Mouse (Mus musculus) ES-Bruce4 (cell line): Measurements from ENCODE around the gene Cyp27b1.

Source experiments
- CTCF ChIP-seq: IDR thresholded peaks from one replicate; pipeline ENCODE4 v1.8.1; 2011; ENCODE audit warnings: low read depth, low read length
- EP300 ChIP-seq: IDR thresholded peaks from 2 replicates; pipeline ENCODE4 v1.6.1; 2011; ENCODE audit warnings: low read depth, low read length; ENCODE audit not compliant: insufficient read depth
- POLR2A ChIP-seq: IDR thresholded peaks from one replicate; pipeline ENCODE4 v1.8.1; 2011; ENCODE audit warnings: low read length; ENCODE audit not compliant: insufficient read depth

GRCm38 (mm10) chr10:127083292-127083914, 35.4 kb downstream of the Cyp27b1 start:
- TF ChIP-seq POLR2A, result no peak
- TF ChIP-seq CTCF, result no peak
- TF ChIP-seq EP300, result no peak
